Mouse (Mus musculus) lung, embryonic 16.5 days (tissue): Measurements from ENCODE around the gene Mapk6. TPM values are rescaled to one million over a fixed set of nuclear protein-coding genes. Genes with fewer than 3 reads are reported as not detected.
A peak's percentile ranks its signal among the peaks of the same experiment; 100 is the strongest.
"Not testable (repeated sequence)": the region's sequence is repeated elsewhere in the genome, so short reads cannot be mapped to it uniquely, and the experiment has no call there.

Experiments used
- ATAC-seq: fragments of 200-750 bp; cut with Nextera tagmentation; 2 replicates; pipeline ENCODE4 v1.8.0; 2017; ENCODE audit warnings: low read depth, mild to moderate bottlenecking, moderate library complexity
- H3K27ac ChIP-seq: fragments of 300-500 bp; sonication (generic); 2 replicates; pipeline ENCODE4 v1.5.1; 2014; ENCODE audit warnings: mild to moderate bottlenecking, control low read depth, low read length
- H3K27me3 ChIP-seq: fragments of 300-500 bp; sonication (generic); 2 replicates; pipeline ENCODE4 v1.6.1; 2014; ENCODE audit warnings: low read depth, low read length, mixed read lengths; ENCODE audit not compliant: control insufficient read depth, insufficient read depth
- H3K36me3 ChIP-seq: fragments of 300-500 bp; sonication (generic); 2 replicates; pipeline ENCODE4 v1.6.1; 2014; ENCODE audit warnings: low read length; ENCODE audit not compliant: control insufficient read depth, insufficient read depth
- H3K4me1 ChIP-seq: fragments of 300-500 bp; sonication (generic); replicated peaks from 2 replicates; pipeline ENCODE4 v1.6.1; 2014; ENCODE audit warnings: low read length, mixed read lengths; ENCODE audit not compliant: control insufficient read depth, insufficient read depth
- H3K4me2 ChIP-seq: fragments of 300-500 bp; sonication (generic); 2 replicates; pipeline ENCODE4 v1.6.1; 2014; ENCODE audit warnings: low read depth, low read length, control low read depth
- H3K4me3 ChIP-seq: fragments of 300-500 bp; sonication (generic); 2 replicates; pipeline ENCODE4 v1.5.1; 2014; ENCODE audit warnings: mild to moderate bottlenecking, low read length, control low read depth
- H3K9ac ChIP-seq: fragments of 300-500 bp; sonication (generic); 2 replicates; pipeline ENCODE4 v1.6.1; 2014; ENCODE audit warnings: low read length, control low read depth
- H3K9me3 ChIP-seq: fragments of 300-500 bp; sonication (generic); 2 replicates; pipeline ENCODE4 v1.6.1; 2016; ENCODE audit warnings: low read length; ENCODE audit not compliant: control insufficient read depth
- WGBS: fragments of 180-500 bp; shearing (Covaris S2); extraction: QIAGEN DNeasy Blood & Tissue Kit; methylation state at CpG from one replicate; pipeline ENCODE4 v1.1.7; 2014; 5-methylcytosine and 5-hydroxymethylcytosine counted together
- polyA plus RNA-seq: library from polyadenylated mRNA; unstranded; fragments of >200 nt; fragmentation: Nextera tagmentation; extraction: Ambion mirVana; gene quantifications from 2 replicates; pipeline ENCODE4 v1.2.1, GENCODE M21; 2015

Gene Mapk6
- polyA plus RNA-seq = 41.8 and 47.4 TPM in 2 replicates

- H3K4me1 ChIP-seq = peaks cover 24% of the 10 kb centered on the region
- ATAC-seq = peak; percentile 94
- H3K4me2 ChIP-seq = peak within 1 kb of the TSS; percentile 85
- H3K9me3 ChIP-seq = no peaks in the 10 kb centered on the region
- peak within 1 kb of the TSS; percentile 97 for H3K9ac ChIP-seq
- peak within 1 kb of the TSS; percentile 98 for H3K27ac ChIP-seq
- no peaks in the 10 kb centered on the region for H3K27me3 ChIP-seq
- H3K36me3 ChIP-seq = no peaks in the 10 kb centered on the region
- WGBS = under 1% methylated on average over 58 of the region's 58 CpGs
- peak within 1 kb of the TSS; percentile 73 for H3K4me3 ChIP-seq
Measured at GRCm38 (mm10) chr9:75409852-75410378, at the start of gene Mapk6. TSS of gene Mapk6 (minus strand) at chr9:75410005.

GRCm38 (mm10) chr9:75455684-75456083, 45.9 kb upstream of the Mapk6 start:
- no peaks in the 10 kb centered on the region for H3K4me1 ChIP-seq

GRCm38 (mm10) chr9:75453994-75454393, 44.2 kb upstream of the Mapk6 start:
- 74% methylated on average over 2 of the region's 2 CpGs for WGBS
- H3K9ac ChIP-seq = no peak overlapping the region
- H3K27ac ChIP-seq = no peak overlapping the region
- no peaks in the 10 kb centered on the region for H3K4me1 ChIP-seq
- no peak for ATAC-seq
- no peaks in the 10 kb centered on the region for H3K27me3 ChIP-seq
- no peak overlapping the region for H3K4me3 ChIP-seq
- no peak overlapping the region for H3K4me2 ChIP-seq
- H3K36me3 ChIP-seq = peaks cover 54% of the 10 kb centered on the region
- no peaks in the 10 kb centered on the region for H3K9me3 ChIP-seq

More at GRCm38 (mm10) chr9:75455684-75456083, 45.9 kb upstream of the Mapk6 start:
- Histone ChIP-seq H3K36me3 (peaks cover 60% of the 10 kb centered on the region), H3K27ac (no peak overlapping the region), H3K4me3 (no peak overlapping the region), H3K27me3 (no peaks in the 10 kb centered on the region), H3K9ac (no peak overlapping the region), H3K9me3 (no peaks in the 10 kb centered on the region), H3K4me2 (no peak overlapping the region)
- whole genome bisulfite sequencing = 77% methylated on average over 10 of the region's 10 CpGs
- no peak for ATAC-seq

- Histone ChIP-seq H3K4me2 (no peak overlapping the region), H3K9me3 (no peaks in the 10 kb centered on the region), H3K4me1 (peaks cover under 1% of the 10 kb centered on the region; the same call in 1 of the 2 replicates), H3K9ac (no peak overlapping the region), H3K4me3 (no peak overlapping the region), H3K27ac (no peak overlapping the region), H3K36me3 (peaks cover 27% of the 10 kb centered on the region), H3K27me3 (no peaks in the 10 kb centered on the region)
- WGBS = 87% methylated on average over 3 of the region's 3 CpGs
- no peak for ATAC-seq
Measured at GRCm38 (mm10) chr9:75448021-75448420, 38.2 kb upstream of the Mapk6 start.

GRCm38 (mm10) chr9:75446574-75446973, 36.8 kb upstream of the Mapk6 start:
- H3K27me3 ChIP-seq, ATAC-seq, H3K27ac ChIP-seq, H3K9ac ChIP-seq, H3K4me2 ChIP-seq, H3K9me3 ChIP-seq, H3K4me3 ChIP-seq: not testable (repeated sequence)
- 88% methylated on average over 10 of the region's 10 CpGs for WGBS
- Histone ChIP-seq H3K36me3 (peaks cover 21% of the 10 kb centered on the region), H3K4me1 (peaks cover 11% of the 10 kb centered on the region)

- Histone ChIP-seq H3K9ac (no peak overlapping the region), H3K36me3 (peaks cover 16% of the 10 kb centered on the region), H3K9me3 (no peaks in the 10 kb centered on the region), H3K27me3 (no peaks in the 10 kb centered on the region), H3K4me2 (no peak overlapping the region), H3K27ac (no peak overlapping the region), H3K4me3 (no peak overlapping the region), H3K4me1 (peaks cover 11% of the 10 kb centered on the region)
- no peak for ATAC-seq
- 84% methylated on average over 15 of the region's 15 CpGs for WGBS
Measured at GRCm38 (mm10) chr9:75444981-75445380, 35.2 kb upstream of the Mapk6 start.

- ATAC-seq = peak; percentile 86
Measured at GRCm38 (mm10) chr9:75441691-75442131, 31.9 kb upstream of the Mapk6 start.

GRCm38 (mm10) chr9:75440796-75441666, 31.2 kb upstream of the Mapk6 start, which contains the start of gene Leo1:
TSS of gene Leo1 (plus strand) at chr9:75441524.
- H3K9me3 ChIP-seq = no peaks in the 10 kb centered on the region
- peak within 1 kb of the TSS; percentile 83 for H3K4me2 ChIP-seq
- WGBS = 0% methylated on average over 34 of the region's 45 CpGs
- peak within 1 kb of the TSS; percentile 95 for H3K9ac ChIP-seq
- H3K36me3 ChIP-seq = peaks cover 4% of the 10 kb centered on the region
- peak; percentile 95 for ATAC-seq
- H3K4me1 ChIP-seq = peaks cover 11% of the 10 kb centered on the region
- peak within 1 kb of the TSS; percentile 94 for H3K4me3 ChIP-seq
- peak within 1 kb of the TSS; percentile 88 for H3K27ac ChIP-seq
- H3K27me3 ChIP-seq = no peaks in the 10 kb centered on the region

More at GRCm38 (mm10) chr9:75441691-75442131, 31.9 kb upstream of the Mapk6 start:
- WGBS = under 1% methylated on average over 24 of the region's 31 CpGs
- Histone ChIP-seq H3K9ac (peak overlapping the region; percentile 95), H3K4me2 (peak overlapping the region; percentile 83), H3K36me3 (peaks cover 4% of the 10 kb centered on the region), H3K4me3 (peak overlapping the region; percentile 94), H3K27me3 (no peaks in the 10 kb centered on the region), H3K9me3 (no peaks in the 10 kb centered on the region), H3K27ac (peak overlapping the region; percentile 88), H3K4me1 (peaks cover 11% of the 10 kb centered on the region)

GRCm38 (mm10) chr9:75437653-75438385, 28.0 kb upstream of the Mapk6 start:
- ATAC-seq = no peak
- WGBS = 34% methylated on average over 6 of the region's 6 CpGs
- H3K9ac ChIP-seq = no peak overlapping the region

More at GRCm38 (mm10) chr9:75437653-75438385, 28.0 kb upstream of the Mapk6 start:
- H3K4me3 ChIP-seq = no peak overlapping the region
- H3K4me1 ChIP-seq = peaks cover 12% of the 10 kb centered on the region
- H3K27ac ChIP-seq = no peak overlapping the region
- H3K4me2 ChIP-seq = no peak overlapping the region
- no peaks in the 10 kb centered on the region for H3K9me3 ChIP-seq
- H3K36me3 ChIP-seq = no peaks in the 10 kb centered on the region
- H3K27me3 ChIP-seq = no peaks in the 10 kb centered on the region
